Mouse (Mus musculus): ENCODE data around the gene Nell1.

The Nell1 gene

DNA sequence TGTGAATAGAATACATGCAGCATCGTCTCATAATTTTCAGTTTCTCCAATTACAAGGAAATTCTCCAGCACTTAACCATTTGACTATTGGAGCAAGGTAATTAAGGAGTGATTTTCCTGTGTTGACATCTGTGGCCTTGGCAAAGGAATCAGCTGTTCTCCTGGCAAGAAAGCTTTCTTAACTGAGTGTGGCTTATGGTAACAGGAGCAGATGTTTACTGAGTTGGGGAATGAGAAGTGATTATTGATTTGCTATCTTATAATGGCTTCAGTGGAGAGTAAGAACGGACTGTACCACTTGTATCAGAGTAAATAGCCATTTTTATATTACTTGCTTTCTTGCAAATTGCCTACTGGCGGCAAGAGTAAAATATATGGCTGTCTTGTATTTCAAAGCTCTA lies 913.0 kb downstream of the Nell1 start:
- CTCF ChIA-PET, result no interaction called here

DNA sequence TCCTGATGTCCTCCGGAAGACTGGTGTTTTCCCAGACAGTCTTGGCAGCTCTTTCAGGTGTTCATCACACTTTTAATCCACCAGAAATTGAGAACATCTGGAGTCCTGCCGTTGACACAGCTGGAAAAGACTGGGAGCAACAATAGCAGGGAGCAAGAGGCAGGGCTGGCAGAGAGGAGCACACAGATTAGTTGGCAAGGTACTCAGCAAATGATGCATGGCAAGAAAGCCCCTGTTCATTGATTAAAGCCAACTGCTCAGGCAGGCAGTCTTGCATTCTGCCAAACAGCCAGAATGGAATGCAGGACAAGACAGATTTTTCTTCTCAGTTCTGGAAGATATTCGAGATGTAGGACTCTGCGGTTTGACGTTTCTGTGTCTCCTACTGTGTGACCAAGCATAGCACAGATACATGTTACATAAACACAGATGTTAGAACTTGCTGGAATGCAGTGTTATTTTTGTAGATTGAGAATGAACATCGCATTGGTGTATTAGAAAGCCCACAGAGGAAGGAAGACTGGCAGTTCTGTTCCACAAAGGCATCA lies 925.0 kb downstream of the Nell1 start:
- CTCF ChIA-PET, result no interaction called here
